Mouse (Mus musculus): ENCODE data around the gene Cfap44.

DNA sequence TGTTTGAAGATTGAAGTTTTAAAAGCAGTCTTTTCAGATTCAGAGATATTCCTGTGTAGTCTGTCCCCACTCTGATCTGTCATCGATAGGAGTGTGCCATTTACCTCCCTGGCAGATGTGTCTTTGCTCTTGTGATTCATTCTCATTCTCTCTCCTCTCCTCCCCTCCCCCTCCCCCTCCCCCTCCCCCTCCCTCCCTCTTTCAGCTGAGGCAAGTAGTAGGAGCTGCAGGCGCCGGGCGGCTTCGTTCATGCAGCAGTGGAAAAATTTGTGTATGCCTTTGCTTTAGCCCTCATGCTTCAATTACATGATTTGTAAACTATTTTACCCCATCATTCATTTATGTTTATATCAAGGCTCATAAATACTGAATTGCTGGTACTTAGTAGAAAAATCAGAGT is 13.0 kb upstream of the Cfap44 start:
- TF ChIP-seq CTCF (IDR thresholded peaks at IDR 0.05; ENCODE audit: control insufficient read depth, insufficient read depth, low read length) (no peak), POLR2A (IDR thresholded peaks at IDR 0.05; ENCODE audit: borderline replicate concordance, control insufficient read depth, low read depth, low read length) (no peak)
